Mouse (Mus musculus) limb, embryonic 11.5 days (tissue): ENCODE results near the gene Ucp2. TPM values are rescaled to one million over a fixed set of nuclear protein-coding genes. Genes with fewer than 3 reads are reported as not detected.
"Not testable (repeated sequence)": the region's sequence is repeated elsewhere in the genome, so short reads cannot be mapped to it uniquely, and the experiment has no call there.

Experiments used
- ATAC-seq: fragments of 200-750 bp; cut with Nextera tagmentation; 2 replicates; pipeline ENCODE4 v1.8.0; 2017; ENCODE audit warnings: low read depth; ENCODE audit not compliant: insufficient number of reproducible peaks, low FRiP score, low TSS enrichment
- DNase-seq: peaks from one replicate; pipeline ENCODE4 v3.0.0-alpha.2; 2015; ENCODE audit warnings: low spot score
- H3K27ac ChIP-seq: fragments of 300-500 bp; sonication (generic); replicated peaks from 2 replicates; pipeline ENCODE4 v1.5.1; 2014; ENCODE audit warnings: low read depth, mild to moderate bottlenecking, low read length
- H3K27me3 ChIP-seq: fragments of 300-500 bp; sonication (generic); 2 replicates; pipeline ENCODE4 v1.6.1; 2014; ENCODE audit warnings: mild to moderate bottlenecking, low read length, mixed read lengths; ENCODE audit not compliant: control insufficient read depth, insufficient read depth
- H3K36me3 ChIP-seq: fragments of 300-500 bp; sonication (generic); 2 replicates; pipeline ENCODE4 v1.6.1; 2014; ENCODE audit warnings: mild to moderate bottlenecking, low read length, moderate library complexity, mixed read lengths; ENCODE audit not compliant: control insufficient read depth, insufficient read depth
- H3K4me1 ChIP-seq: fragments of 300-500 bp; sonication (generic); 2 replicates; pipeline ENCODE4 v1.6.1; 2014; ENCODE audit warnings: low read length, mixed read lengths; ENCODE audit not compliant: control insufficient read depth, insufficient read depth
- H3K4me2 ChIP-seq: fragments of 300-500 bp; sonication (generic); 2 replicates; pipeline ENCODE4 v1.6.1; 2014; ENCODE audit warnings: low read depth, mild to moderate bottlenecking, moderate library complexity; ENCODE audit not compliant: severe bottlenecking
- H3K4me3 ChIP-seq: fragments of 300-500 bp; sonication (generic); 2 replicates; pipeline ENCODE4 v1.5.1; 2014; ENCODE audit warnings: low read depth, low read length
- H3K9ac ChIP-seq: fragments of 300-500 bp; sonication (generic); 2 replicates; pipeline ENCODE4 v1.6.1; 2014; ENCODE audit warnings: mild to moderate bottlenecking, low read length
- H3K9me3 ChIP-seq: fragments of 300-500 bp; sonication (generic); 2 replicates; pipeline ENCODE4 v1.6.1; 2016; ENCODE audit warnings: low read length; ENCODE audit not compliant: control insufficient read depth
- WGBS: fragments of 180-500 bp; shearing (Covaris S2); extraction: QIAGEN DNeasy Blood & Tissue Kit; methylation state at CpG from one replicate; pipeline ENCODE4 v1.1.7; 2014; 5-methylcytosine and 5-hydroxymethylcytosine counted together
- polyA plus RNA-seq: library from polyadenylated mRNA; unstranded; fragments of >200 nt; fragmentation: Nextera tagmentation; extraction: Ambion mirVana; gene quantifications from 2 replicates; pipeline ENCODE4 v1.2.1, GENCODE M21; 2014

The Ucp2 gene
- polyA plus RNA-seq, 1 experiment from 2014 or later = 123 TPM

- Histone ChIP-seq H3K4me3 (no peak overlapping the region), H3K9me3 (no peaks in the 10 kb centered on the region), H3K9ac (no peak overlapping the region), H3K4me2 (no peak overlapping the region), H3K36me3 (no peaks in the 10 kb centered on the region), H3K4me1 (no peaks in the 10 kb centered on the region), H3K27me3 (no peaks in the 10 kb centered on the region), H3K27ac (no peak overlapping the region)
- DNase-seq (no peak), ATAC-seq (no peak)
- 86% methylated on average over 1 of the region's 1 CpGs for WGBS
These were observed 21.7 kb upstream of the Ucp2 start for GRCm38 (mm10) chr7:100471407-100471797.

- DNase-seq (no peak), ATAC-seq (no peak)
- Histone ChIP-seq H3K9ac (no peak within 1 kb of the TSS), H3K4me3 (no peak within 1 kb of the TSS), H3K27me3 (no peaks in the 10 kb centered on the region), H3K4me2 (no peak within 1 kb of the TSS), H3K9me3 (no peaks in the 10 kb centered on the region), H3K27ac (no peak within 1 kb of the TSS), H3K36me3 (no peaks in the 10 kb centered on the region), H3K4me1 (no peaks in the 10 kb centered on the region)
- 82% methylated on average over 6 of the region's 6 CpGs for WGBS
These were observed 20.4 kb upstream of the Ucp2 start, which contains the start of gene Ucp3 for GRCm38 (mm10) chr7:100472777-100473176. TSS of gene Ucp3 (plus strand) at chr7:100472990.

- no peak for DNase-seq
- Histone ChIP-seq H3K4me1 (no peaks in the 10 kb centered on the region), H3K4me3 (no peak overlapping the region), H3K27me3 (no peaks in the 10 kb centered on the region), H3K36me3 (no peaks in the 10 kb centered on the region), H3K4me2 (no peak overlapping the region), H3K9me3 (no peaks in the 10 kb centered on the region), H3K27ac (no peak overlapping the region), H3K9ac (no peak overlapping the region)
- WGBS = 86% methylated on average over 9 of the region's 9 CpGs
- no peak for ATAC-seq
These were observed 19.2 kb upstream of the Ucp2 start for GRCm38 (mm10) chr7:100473846-100474454.

- Histone ChIP-seq H3K4me2 (no peak overlapping the region), H3K9me3 (no peaks in the 10 kb centered on the region), H3K4me3 (no peak overlapping the region), H3K9ac (no peak overlapping the region), H3K27ac (no peak overlapping the region), H3K27me3 (no peaks in the 10 kb centered on the region), H3K4me1 (no peaks in the 10 kb centered on the region), H3K36me3 (no peaks in the 10 kb centered on the region)
- ATAC-seq (no peak), DNase-seq (no peak)
- WGBS = 64% methylated on average over 1 of the region's 1 CpGs
These were observed 18.5 kb upstream of the Ucp2 start for GRCm38 (mm10) chr7:100474680-100475079.

GRCm38 (mm10) chr7:100479100-100479822 lies 13.9 kb upstream of the Ucp2 start:
- no peak for DNase-seq
- Histone ChIP-seq H3K27me3 (no peaks in the 10 kb centered on the region), H3K27ac (no peak overlapping the region), H3K9ac (no peak overlapping the region), H3K9me3 (no peaks in the 10 kb centered on the region), H3K4me2 (no peak overlapping the region), H3K4me3 (no peak overlapping the region), H3K4me1 (no peaks in the 10 kb centered on the region), H3K36me3 (no peaks in the 10 kb centered on the region)
- ATAC-seq = no peak
- 80% methylated on average over 20 of the region's 20 CpGs for WGBS

GRCm38 (mm10) chr7:100479823-100480164 lies 13.3 kb upstream of the Ucp2 start:
- no peak overlapping the region for H3K4me3 ChIP-seq
- H3K36me3 ChIP-seq = no peaks in the 10 kb centered on the region
- H3K4me1 ChIP-seq = no peaks in the 10 kb centered on the region
- H3K4me2 ChIP-seq = no peak overlapping the region
- no peak overlapping the region for H3K27ac ChIP-seq
- 77% methylated on average over 15 of the region's 15 CpGs for WGBS
- H3K27me3 ChIP-seq = no peaks in the 10 kb centered on the region
- no peak overlapping the region for H3K9ac ChIP-seq
- DNase-seq = no peak
- H3K9me3 ChIP-seq = no peaks in the 10 kb centered on the region
- ATAC-seq = no peak

GRCm38 (mm10) chr7:100480175-100480574 lies 13.0 kb upstream of the Ucp2 start:
- 87% methylated on average over 17 of the region's 17 CpGs for WGBS
- Histone ChIP-seq H3K4me2 (no peak overlapping the region), H3K4me3 (no peak overlapping the region), H3K9ac (no peak overlapping the region), H3K4me1 (no peaks in the 10 kb centered on the region), H3K27me3 (no peaks in the 10 kb centered on the region), H3K9me3 (no peaks in the 10 kb centered on the region), H3K27ac (no peak overlapping the region), H3K36me3 (no peaks in the 10 kb centered on the region)
- no peak for DNase-seq
- 0 out of 2 replicates have a peak, but pooled peaks have one; percentile 6 for ATAC-seq

- not testable (repeated sequence) for ATAC-seq, H3K4me3 ChIP-seq, H3K9me3 ChIP-seq, H3K27me3 ChIP-seq, H3K4me2 ChIP-seq, H3K9ac ChIP-seq, DNase-seq, H3K36me3 ChIP-seq, H3K27ac ChIP-seq, H3K4me1 ChIP-seq
- 78% methylated on average over 2 of the region's 2 CpGs for WGBS
These were observed 11.1 kb upstream of the Ucp2 start for GRCm38 (mm10) chr7:100482046-100482445.
